8 mouse cellular contexts compared by ENCODE assay signal in the genomic region with DNA sequence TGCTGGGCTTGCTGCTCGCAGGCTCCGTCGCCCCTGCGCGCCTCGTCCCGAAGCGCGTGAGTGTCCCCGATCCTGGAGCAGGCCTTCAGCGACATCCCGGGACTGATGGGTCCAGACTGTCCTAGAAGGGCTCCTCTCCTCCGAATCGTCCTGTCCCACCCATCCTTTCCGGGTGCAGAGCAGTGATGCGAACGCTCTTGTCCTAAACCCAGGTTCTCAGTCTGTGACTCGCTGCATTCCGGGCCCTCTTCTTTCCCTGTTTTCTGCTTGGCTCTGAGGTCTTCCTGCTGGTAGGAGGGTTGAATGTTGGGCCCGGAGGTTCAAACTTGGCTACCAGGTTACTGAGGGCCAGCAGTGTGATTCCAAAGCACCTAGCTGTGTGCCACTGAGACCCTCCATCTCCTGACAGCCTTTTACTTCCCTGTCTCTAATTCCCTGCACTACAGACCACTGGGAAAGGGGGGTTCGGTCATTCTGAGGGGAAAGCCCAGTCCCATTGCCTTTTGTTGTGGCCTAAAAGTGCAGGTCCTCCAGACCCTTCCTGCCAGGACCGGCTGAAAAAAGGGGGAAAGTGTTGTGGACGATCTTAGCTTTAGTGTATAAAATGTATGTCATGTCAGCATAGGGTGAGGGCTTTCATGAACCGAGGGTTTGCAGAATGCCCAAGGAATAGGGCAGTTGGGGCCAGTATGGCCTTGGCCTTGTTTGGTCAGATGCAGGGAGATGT. TPM values are rescaled to one million over a fixed set of nuclear protein-coding genes. Genes with fewer than 3 reads are reported as not detected.
DNase-seq lines count a peak whose midpoint lies in the region; ATAC-seq and TF ChIP-seq lines count a peak whose summit lies in the region.

No protein-coding gene starts in this region.

- no peaks in the 10 kb centered on the region for H3K27me3 ChIP-seq in heart, adult 2 months (ENCODE audit: control insufficient read depth, insufficient read depth, low read length)
- no peaks in the 10 kb centered on the region for H3K27me3 ChIP-seq in forebrain, embryonic 15.5 days
- no peaks in the 10 kb centered on the region for H3K27me3 ChIP-seq in lung, postnatal 0 days (replicated peaks; ENCODE audit: insufficient read depth, low read length)

- H3K4me2 ChIP-seq in forebrain, embryonic 15.5 days (replicated peaks): peak overlapping the region; percentile 61
- peak overlapping the region; percentile 62 for H3K4me2 ChIP-seq in lung, postnatal 0 days (replicated peaks; ENCODE audit: low read depth, low read length)

- peaks cover 5% of the 10 kb centered on the region for H3K4me1 ChIP-seq in heart, adult 2 months (ENCODE audit: control insufficient read depth, insufficient read depth, low read length)
- peaks cover 17% of the 10 kb centered on the region for H3K4me1 ChIP-seq in forebrain, embryonic 15.5 days
- H3K4me1 ChIP-seq in lung, postnatal 0 days (ENCODE audit: insufficient read depth, low read depth, low read length): no peaks in the 10 kb centered on the region

- DNase-seq in heart, adult 2 months: peak in 1 of 2 experiments; percentile 35
- no peak for DNase-seq in heart, adult 9 months (ENCODE audit: low spot score in 2 of 2)
- no peak for DNase-seq in lung, postnatal 0 days (ENCODE audit: low spot score)
- DNase-seq in spleen, postnatal 14 days (ENCODE audit: low spot score in 2 of 2): no peak
- no peak for DNase-seq in layer of hippocampus, postnatal 10 days (ENCODE audit: low spot score in 2 of 2)
- no peak for DNase-seq in layer of hippocampus, adult 9-10 months (ENCODE audit: low spot score)

- H3K4me3 ChIP-seq in heart, adult 2 months: peak overlapping the region; percentile 81
- peak overlapping the region; percentile 50 for H3K4me3 ChIP-seq in forebrain, embryonic 15.5 days
- peak overlapping the region; percentile 45 for H3K4me3 ChIP-seq in lung, postnatal 0 days (ENCODE audit: low read depth, low read length)

- no peaks in the 10 kb centered on the region for H3K36me3 ChIP-seq in heart, adult 2 months (ENCODE audit: control insufficient read depth, insufficient read depth, low read length)
- H3K36me3 ChIP-seq in forebrain, embryonic 15.5 days: no peaks in the 10 kb centered on the region
- no peaks in the 10 kb centered on the region for H3K36me3 ChIP-seq in lung, postnatal 0 days (ENCODE audit: insufficient read depth, low read length)

- intact Hi-C loops in heart, adult 2 months (cut with DNase I): loop anchor here (10.0 kb wide), 1 partner anchor 356 kb away; no protein-coding TSS in a partner anchor

- WGBS in heart, adult 2 months: 14% methylated on average over 24 of the region's 24 CpGs
- WGBS in forebrain, embryonic 15.5 days: 12% methylated on average over 24 of the region's 24 CpGs
- WGBS in lung, postnatal 0 days: 20% methylated on average over 24 of the region's 24 CpGs

- TF ChIP-seq POLR2A in heart, adult 2 months (IDR thresholded peaks at IDR 0.05; ENCODE audit: insufficient read depth, low read depth, low read length): no peak

- peak overlapping the region; percentile 87 for H3K9ac ChIP-seq in heart, adult 2 months (ENCODE audit: low read depth, low read length)
- H3K9ac ChIP-seq in forebrain, embryonic 15.5 days (replicated peaks): peak overlapping the region; percentile 59
- no peak overlapping the region for H3K9ac ChIP-seq in lung, postnatal 0 days (replicated peaks; ENCODE audit: low read depth)

- peak overlapping the region; percentile 70 for H3K27ac ChIP-seq in heart, adult 2 months
- peak overlapping the region; percentile 73 for H3K27ac ChIP-seq in forebrain, embryonic 15.5 days (replicated peaks)
- H3K27ac ChIP-seq in lung, postnatal 0 days (ENCODE audit: low read length): no peak overlapping the region

- no peak for TF ChIP-seq CTCF in heart, adult 2 months (IDR thresholded peaks at IDR 0.05)
- no peak; the same call in 1 of the 2 replicates for TF ChIP-seq CTCF in lung, postnatal 0 days (IDR thresholded peaks at IDR 0.05)

- ATAC-seq in CD4-positive, CD25-positive, alpha-beta regulatory T cell, adult 4 months: peak; percentile 22
- ATAC-seq in forebrain, embryonic 15.5 days (replicated peaks): peak; percentile 27
- no peak for ATAC-seq in lung, postnatal 0 days

- no peak for TF ChIP-seq EP300 in heart, adult 2 months (IDR thresholded peaks at IDR 0.05; ENCODE audit: insufficient read depth, low read depth, low read length)
- TF ChIP-seq EP300 in lung, postnatal 0 days (IDR thresholded peaks at IDR 0.05): no peak

- H3K9me3 ChIP-seq in forebrain, embryonic 15.5 days: no peaks in the 10 kb centered on the region
- no peaks in the 10 kb centered on the region for H3K9me3 ChIP-seq in lung, postnatal 0 days (ENCODE audit: low read length)

- no peaks in the 10 kb centered on the region for H3K79me2 ChIP-seq in heart, adult 2 months (replicated peaks; ENCODE audit: control insufficient read depth, insufficient read depth, low read length)

RNA-seq across cellular contexts. Expression of a gene that starts 0.4 kb away (rescaled TPM):
- 10 to 100 TPM; 10.3 to 10.8 TPM for total RNA-seq in heart, adult 2 months (2021)
- 18.6 and 19.8 TPM in 2 replicates for polyA plus RNA-seq in heart, adult 2 months (2012; rRNA removed)
- polyA plus RNA-seq in CD4-positive, CD25-positive, alpha-beta regulatory T cell, adult 4 months (2017; shearing (Covaris generic)): 100 to 1,000 TPM; 162 to 185 TPM
- 18.7 and 18.9 TPM in 2 replicates for polyA plus RNA-seq in forebrain, embryonic 15.5 days (2015; fragmentation: Nextera tagmentation; extraction: Ambion mirVana)
- polyA plus RNA-seq in lung, postnatal 0 days (2015; fragmentation: Nextera tagmentation; extraction: Ambion mirVana): 23.6 and 26.6 TPM in 2 replicates
- 10 to 100 TPM; 51.5 to 51.9 TPM for total RNA-seq in layer of hippocampus, postnatal 10 days (2021)

RNA-seq across cellular contexts. Expression of a gene that starts 20.4 kb away (rescaled TPM):
- total RNA-seq in heart, adult 2 months (2021): 1 to 10 TPM; 6.5 to 9.7 TPM
- polyA plus RNA-seq in heart, adult 2 months (2012; rRNA removed): 9.2 and 24.8 TPM in 2 replicates
- polyA plus RNA-seq in CD4-positive, CD25-positive, alpha-beta regulatory T cell, adult 4 months (2017; shearing (Covaris generic)): 10 to 100 TPM; 68.2 to 80.6 TPM
- 0.32 and 0.34 TPM in 2 replicates for polyA plus RNA-seq in forebrain, embryonic 15.5 days (2015; fragmentation: Nextera tagmentation; extraction: Ambion mirVana)
- polyA plus RNA-seq in lung, postnatal 0 days (2015; fragmentation: Nextera tagmentation; extraction: Ambion mirVana): 1.4 and 1.8 TPM in 2 replicates
- total RNA-seq in layer of hippocampus, postnatal 10 days (2021): under 1 TPM; 0.40 to 0.59 TPM

RNA-seq across cellular contexts. Expression of a gene that starts 53.2 kb away (rescaled TPM):
- not detected for total RNA-seq in heart, adult 2 months (2021)
- polyA plus RNA-seq in heart, adult 2 months (2012; rRNA removed): not detected in 2 replicates
- polyA plus RNA-seq in CD4-positive, CD25-positive, alpha-beta regulatory T cell, adult 4 months (2017; shearing (Covaris generic)): under 1 TPM; 0.36 to 0.58 TPM
- not detected in 2 replicates for polyA plus RNA-seq in forebrain, embryonic 15.5 days (2015; fragmentation: Nextera tagmentation; extraction: Ambion mirVana)
- polyA plus RNA-seq in lung, postnatal 0 days (2015; fragmentation: Nextera tagmentation; extraction: Ambion mirVana): 0.07 TPM in 1 of 2 replicates, not detected in the other
- not detected for total RNA-seq in layer of hippocampus, postnatal 10 days (2021)
